Mouse (Mus musculus): ENCODE results near the gene Gm21887. TPM values are rescaled to one million over a fixed set of nuclear protein-coding genes. Genes with fewer than 3 reads are reported as not detected.
A peak's percentile ranks its signal among the peaks of the same experiment; 100 is the strongest.
"Not testable (repeated sequence)": the region's sequence is repeated elsewhere in the genome, so short reads cannot be mapped to it uniquely, and the experiment has no call there.

Gm21887 gene
- polyA plus RNA-seq, 1 experiment, result 94.6 TPM

- not testable (repeated sequence) for H3K27ac ChIP-seq (ENCODE audit: insufficient read depth, low read depth, low read length); H3K4me1 ChIP-seq (ENCODE audit: control insufficient read depth, insufficient read depth, low read length)
- peak overlapping the region; percentile 22 for H3K4me3 ChIP-seq (ENCODE audit: insufficient read depth, low read length)
These were observed 19.5 kb upstream of the Gm21887 start for GRCm38 (mm10) chrX:169989691-169990631.

DNA sequence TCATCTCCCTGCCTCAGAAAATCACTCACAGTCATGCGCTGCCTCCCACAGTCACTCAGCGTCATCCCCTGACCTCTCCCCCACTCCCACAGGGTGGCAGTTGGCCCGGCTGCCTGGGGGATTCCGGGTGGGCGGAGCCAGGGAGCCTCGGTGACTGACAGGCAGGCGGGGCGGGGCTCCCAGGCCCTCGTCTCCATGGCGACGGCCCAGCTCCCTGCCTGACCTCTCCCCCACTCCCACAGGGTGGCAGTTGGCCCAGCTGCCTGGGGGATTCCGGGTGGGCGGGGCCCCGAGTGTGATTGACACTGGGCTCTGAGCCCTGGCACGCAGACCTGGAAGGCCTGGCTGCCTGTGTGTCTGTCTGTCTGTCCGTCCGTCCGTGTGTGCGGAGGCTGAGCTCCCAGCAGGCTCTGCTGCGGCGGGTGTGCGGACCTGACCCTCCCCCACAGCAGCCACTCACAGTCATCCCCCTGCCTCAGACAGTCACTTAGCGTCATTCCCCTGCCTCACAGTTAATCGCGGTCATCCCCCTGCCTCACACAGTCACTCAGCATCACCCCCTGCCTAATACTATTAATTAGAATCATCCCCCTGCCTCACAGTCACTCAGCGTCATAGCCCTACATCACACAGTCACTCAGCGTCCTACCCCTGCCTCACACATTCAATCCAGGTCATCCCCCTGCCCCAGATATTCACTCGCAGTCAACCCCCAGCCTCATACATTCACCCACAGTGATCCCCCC is 18.2 kb upstream of the Gm21887 start:
- not testable (repeated sequence) for H3K27ac ChIP-seq (ENCODE audit: insufficient read depth, low read depth, low read length); H3K4me3 ChIP-seq (ENCODE audit: insufficient read depth, low read length)

DNA sequence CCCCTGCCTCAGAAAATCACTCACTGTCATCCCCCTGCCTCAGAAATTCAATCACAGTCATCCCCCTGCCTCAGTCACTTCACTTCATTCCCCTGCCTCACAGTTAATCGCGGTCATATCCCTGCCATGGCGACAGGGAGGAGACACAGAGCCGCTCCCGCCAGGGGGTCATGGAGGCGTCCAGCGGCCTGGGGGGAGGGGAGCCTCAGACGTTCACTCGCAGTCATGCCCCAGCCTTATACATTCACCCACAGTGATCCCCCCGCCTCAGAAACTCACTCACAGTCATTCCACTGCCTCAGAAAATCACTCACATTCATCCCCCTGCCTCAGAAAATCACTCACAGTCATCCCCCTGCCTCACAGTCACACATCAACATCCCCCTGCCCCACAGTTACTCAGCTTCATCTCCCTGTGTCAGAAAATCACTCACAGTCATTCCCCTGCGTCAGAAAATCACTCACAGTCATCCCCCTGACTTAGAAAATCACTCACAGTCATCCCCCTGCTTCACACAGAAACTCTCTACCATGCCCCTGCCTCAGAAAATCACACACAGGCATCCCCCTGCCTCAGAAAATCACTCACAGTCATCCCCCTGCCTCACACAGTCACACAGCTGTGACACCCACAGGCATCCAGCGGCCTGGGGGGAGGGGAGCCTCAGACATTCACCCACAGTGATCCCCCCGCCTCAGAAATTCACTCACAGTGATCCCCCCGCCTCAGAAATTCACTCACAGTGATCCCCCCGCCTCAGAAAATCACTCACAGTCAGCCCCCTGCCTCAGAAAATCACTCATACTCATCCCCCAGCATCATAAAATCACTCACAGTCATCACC is 17.2 kb upstream of the Gm21887 start:
- not testable (repeated sequence) for H3K4me3 ChIP-seq (ENCODE audit: insufficient read depth, low read length); H3K4me1 ChIP-seq (ENCODE audit: control insufficient read depth, insufficient read depth, low read length); H3K27ac ChIP-seq (ENCODE audit: insufficient read depth, low read depth, low read length)

More for the DNA sequence above, 18.2 kb upstream of the Gm21887 start:
- not testable (repeated sequence) for H3K4me1 ChIP-seq (ENCODE audit: control insufficient read depth, insufficient read depth, low read length)

DNA sequence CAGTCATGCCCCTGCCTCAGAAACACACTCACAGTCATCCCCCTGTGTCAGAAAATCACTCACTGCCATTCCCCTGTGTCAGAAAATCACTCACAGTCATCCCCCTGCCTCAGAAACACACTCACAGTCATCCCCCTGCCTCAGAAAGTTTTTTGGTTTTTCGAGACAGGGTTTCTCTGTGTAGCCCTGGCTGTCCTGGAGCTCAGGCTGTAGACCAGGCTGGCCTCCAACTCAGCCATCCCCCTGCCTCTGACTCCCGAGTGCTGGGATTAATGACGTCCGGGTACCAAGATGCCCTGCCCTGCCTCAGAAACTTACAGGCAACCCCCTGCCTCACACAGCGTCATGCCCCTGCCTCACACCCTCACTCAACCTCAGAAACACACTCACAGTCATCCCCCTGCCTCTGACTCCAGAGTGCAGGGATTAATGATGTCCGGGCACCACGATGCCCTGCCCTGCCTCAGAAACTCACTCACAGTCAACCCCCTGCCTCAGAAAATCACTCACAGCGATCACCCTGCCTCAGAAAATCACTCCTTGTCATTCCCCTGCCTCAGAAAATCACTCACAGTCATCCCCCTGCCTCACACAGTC is 16.4 kb upstream of the Gm21887 start:
- not testable (repeated sequence) for H3K4me1 ChIP-seq (ENCODE audit: control insufficient read depth, insufficient read depth, low read length); H3K4me3 ChIP-seq (ENCODE audit: insufficient read depth, low read length); H3K27ac ChIP-seq (ENCODE audit: insufficient read depth, low read depth, low read length)

GRCm38 (mm10) chrX:169994011-169994865 is 15.2 kb upstream of the Gm21887 start:
- H3K4me3 ChIP-seq (ENCODE audit: insufficient read depth, low read length); H3K27ac ChIP-seq (ENCODE audit: insufficient read depth, low read depth, low read length); H3K4me1 ChIP-seq (ENCODE audit: control insufficient read depth, insufficient read depth, low read length): not testable (repeated sequence)

- H3K27ac ChIP-seq (ENCODE audit: insufficient read depth, low read depth, low read length); H3K4me3 ChIP-seq (ENCODE audit: insufficient read depth, low read length); H3K4me1 ChIP-seq (ENCODE audit: control insufficient read depth, insufficient read depth, low read length): not testable (repeated sequence)
These were observed 14.4 kb upstream of the Gm21887 start for GRCm38 (mm10) chrX:169994866-169995711.

- not testable (repeated sequence) for H3K4me3 ChIP-seq (ENCODE audit: insufficient read depth, low read length); H3K4me1 ChIP-seq (ENCODE audit: control insufficient read depth, insufficient read depth, low read length); H3K27ac ChIP-seq (ENCODE audit: insufficient read depth, low read depth, low read length)
These were observed 13.4 kb upstream of the Gm21887 start for GRCm38 (mm10) chrX:169995909-169996521.

DNA sequence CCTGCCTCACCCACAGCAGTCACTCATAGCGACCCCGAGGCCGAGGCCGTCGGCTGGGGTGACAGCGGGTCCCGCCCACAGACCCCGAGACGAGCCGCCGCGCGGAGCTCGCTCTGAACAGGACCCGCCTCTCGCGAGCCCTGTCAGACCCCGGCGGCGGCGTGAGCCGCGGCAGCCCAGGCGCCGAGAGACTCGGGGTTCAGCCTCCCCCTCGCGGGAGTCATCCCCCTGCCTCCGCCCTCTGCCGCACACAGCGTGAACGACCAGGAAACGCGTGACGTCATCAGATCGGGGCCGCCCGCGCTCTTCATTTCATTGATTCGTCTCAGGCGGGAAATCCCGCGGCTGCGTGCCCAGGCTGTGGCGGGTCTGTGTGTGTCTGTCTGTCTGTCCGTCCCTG is 12.5 kb upstream of the Gm21887 start:
- not testable (repeated sequence) for H3K4me1 ChIP-seq (ENCODE audit: control insufficient read depth, insufficient read depth, low read length); H3K4me3 ChIP-seq (ENCODE audit: insufficient read depth, low read length); H3K27ac ChIP-seq (ENCODE audit: insufficient read depth, low read depth, low read length)

DNA sequence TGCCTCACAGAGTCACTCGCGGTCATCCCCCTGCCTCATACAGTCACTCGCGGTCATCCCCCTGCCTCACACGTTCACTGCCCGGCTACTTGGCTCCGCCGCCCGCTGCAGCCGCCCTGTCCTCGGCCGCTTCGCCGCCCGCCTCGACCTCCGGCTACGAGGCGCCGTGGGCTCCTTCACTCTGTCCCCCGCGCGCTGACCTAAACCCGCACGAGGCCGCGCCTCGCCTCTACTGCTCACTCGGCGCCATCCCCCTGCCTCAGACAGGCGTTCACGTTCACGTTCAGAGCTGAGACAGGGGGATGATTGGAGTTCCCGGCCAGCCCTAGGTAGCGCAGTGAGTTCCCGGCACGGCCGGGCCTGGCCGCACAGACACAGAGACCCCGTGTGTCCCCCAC is 12.0 kb upstream of the Gm21887 start:
- Histone ChIP-seq H3K27ac (ENCODE audit: insufficient read depth, low read depth, low read length) (peak overlapping the region; percentile 68), H3K4me3 (ENCODE audit: insufficient read depth, low read length) (peak overlapping the region; percentile 73)
- H3K4me1 ChIP-seq (ENCODE audit: control insufficient read depth, insufficient read depth, low read length), result not testable (repeated sequence)

DNA sequence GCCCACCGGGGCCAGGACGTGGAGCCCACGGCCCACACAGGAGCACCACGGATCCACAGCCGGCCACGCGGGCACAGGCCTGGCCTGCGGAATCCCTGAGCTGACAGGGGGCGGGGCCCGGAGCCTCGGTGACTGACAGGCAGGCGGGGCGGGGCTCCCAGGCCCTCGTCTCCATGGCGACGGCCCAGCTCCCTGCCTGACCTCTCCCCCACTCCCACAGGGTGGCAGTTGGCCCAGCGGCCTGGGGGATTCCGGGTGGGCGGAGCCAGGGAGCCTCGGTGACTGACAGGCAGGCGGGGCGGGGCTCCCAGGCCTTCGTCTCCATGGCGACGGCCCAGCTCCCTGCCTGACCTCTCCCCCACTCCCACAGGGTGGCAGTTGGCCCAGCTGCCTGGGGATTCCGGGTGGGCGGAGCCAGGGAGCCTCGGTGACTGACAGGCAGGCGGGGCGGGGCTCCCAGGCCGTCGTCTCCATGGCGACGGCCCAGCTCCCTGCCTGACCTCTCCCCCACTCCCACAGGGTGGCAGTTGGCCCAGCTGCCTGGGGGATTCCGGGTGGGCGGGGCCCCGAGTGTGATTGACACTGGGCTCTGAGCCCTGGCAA is 11.5 kb upstream of the Gm21887 start:
- Histone ChIP-seq H3K4me3 (ENCODE audit: insufficient read depth, low read length) (peak overlapping the region; percentile 73), H3K27ac (ENCODE audit: insufficient read depth, low read depth, low read length) (peak overlapping the region; percentile 68)
- not testable (repeated sequence) for H3K4me1 ChIP-seq (ENCODE audit: control insufficient read depth, insufficient read depth, low read length)

DNA sequence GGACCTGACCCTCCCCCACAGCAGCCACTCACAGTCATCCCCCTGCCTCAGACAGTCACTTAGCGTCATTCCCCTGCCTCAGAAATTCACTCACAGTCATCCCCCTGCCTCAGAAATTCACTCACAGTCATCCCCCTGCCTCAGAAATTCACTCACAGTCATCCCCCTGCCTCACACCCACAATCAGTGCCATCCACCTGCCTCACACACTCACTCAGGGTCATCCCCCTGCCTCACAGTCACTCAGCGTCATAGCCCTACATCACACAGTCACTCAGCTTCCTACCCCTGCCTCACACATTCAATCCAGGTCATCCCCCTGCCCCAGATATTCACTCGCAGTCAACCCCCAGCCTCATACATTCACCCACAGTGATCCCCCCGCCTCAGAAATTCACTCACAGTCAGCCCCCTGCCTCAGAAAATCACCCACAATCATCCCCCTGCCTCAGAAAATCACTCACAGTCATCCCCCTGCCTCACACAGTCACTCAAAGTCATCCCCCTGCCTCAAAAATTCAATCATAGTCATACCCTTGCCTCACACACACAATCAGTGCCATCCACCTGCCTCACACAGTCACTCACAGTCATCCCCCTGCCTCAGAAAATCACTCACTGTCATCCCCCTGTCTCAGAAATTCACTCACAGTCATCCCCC is 10.8 kb upstream of the Gm21887 start:
- H3K27ac ChIP-seq (ENCODE audit: insufficient read depth, low read depth, low read length); H3K4me3 ChIP-seq (ENCODE audit: insufficient read depth, low read length); H3K4me1 ChIP-seq (ENCODE audit: control insufficient read depth, insufficient read depth, low read length): not testable (repeated sequence)

GRCm38 (mm10) chrX:169999226-169999883 is 10.1 kb upstream of the Gm21887 start:
- not testable (repeated sequence) for H3K4me3 ChIP-seq (ENCODE audit: insufficient read depth, low read length); H3K4me1 ChIP-seq (ENCODE audit: control insufficient read depth, insufficient read depth, low read length); H3K27ac ChIP-seq (ENCODE audit: insufficient read depth, low read depth, low read length)

All from bone marrow macrophage, adult 2 months (primary cell).